20 mouse cellular contexts compared by ENCODE assay signal in the genomic region with DNA sequence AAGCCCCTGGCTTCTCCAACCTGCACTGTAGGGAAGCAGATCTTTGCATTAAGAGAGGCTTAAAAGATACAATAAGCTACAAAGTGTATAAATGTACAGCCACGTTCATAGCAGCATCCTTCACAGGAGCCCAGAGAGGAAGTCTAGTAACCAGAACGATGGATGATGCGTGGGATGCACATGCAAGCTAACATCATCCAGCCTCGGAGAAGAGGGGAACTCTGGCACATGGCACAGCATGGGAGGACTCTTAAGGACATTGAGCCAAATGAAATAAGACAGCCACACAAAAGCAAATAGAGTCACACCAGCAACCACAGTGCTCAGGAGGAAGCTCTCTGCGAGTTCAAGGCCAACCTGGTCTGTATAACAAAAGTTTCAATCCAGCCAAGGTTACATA. TPM values are rescaled to one million over a fixed set of nuclear protein-coding genes. Genes with fewer than 3 reads are reported as not detected.
"Had no signal": no experiment of that assay in that cellular context is flagged by ENCODE, and none has a peak within 500 bp of the region (broad histone marks: within the 10 kb centered on the region; RNA-seq: fewer than 3 reads in every experiment).

No protein-coding gene starts in this region.

- H3K36me3 ChIP-seq: limb, embryonic 13.5 days; liver, embryonic 15.5 days; midbrain, embryonic 12.5 days; midbrain, embryonic 15.5 days; neural tube, embryonic 12.5 days; neural tube, embryonic 15.5 days; stomach, embryonic 15.5 days had no signal

- H3K9me3 ChIP-seq: limb, embryonic 10.5 days; limb, embryonic 13.5 days; liver, embryonic 12.5 days; liver, embryonic 15.5 days; midbrain, embryonic 12.5 days; midbrain, embryonic 15.5 days; neural tube, embryonic 12.5 days; neural tube, embryonic 15.5 days; stomach, embryonic 15.5 days had no signal

- ATAC-seq: inflammation-experienced regulatory T-cells, adult 6 months; intestine, embryonic 16.5 days; liver, embryonic 12.5 days; midbrain, embryonic 15.5 days had no signal

- H3K27me3 ChIP-seq: limb, embryonic 13.5 days; liver, embryonic 12.5 days; liver, embryonic 15.5 days; midbrain, embryonic 15.5 days; neural tube, embryonic 15.5 days; stomach, embryonic 15.5 days had no signal

- H3K27ac ChIP-seq: limb, embryonic 10.5 days; limb, embryonic 13.5 days; liver, embryonic 12.5 days; liver, embryonic 15.5 days; macrophage; midbrain, embryonic 12.5 days; midbrain, embryonic 15.5 days; neural tube, embryonic 12.5 days; neural tube, embryonic 15.5 days; stomach, embryonic 15.5 days had no signal

- H3K9ac ChIP-seq: limb, embryonic 13.5 days; liver, embryonic 12.5 days; liver, embryonic 15.5 days; midbrain, embryonic 12.5 days; midbrain, embryonic 15.5 days; neural tube, embryonic 12.5 days; neural tube, embryonic 15.5 days; stomach, embryonic 15.5 days had no signal

- DNase-seq: kidney, adult 18-20 months; kidney, adult 9 months; kidney, postnatal 14 days; kidney, postnatal 4 days; liver; lung, adult 2 months; spleen, adult 18-20 months; thymus, postnatal 25 days had no signal

- H3K4me1 ChIP-seq: liver, embryonic 12.5 days; liver, embryonic 15.5 days; midbrain, embryonic 15.5 days; neural tube, embryonic 15.5 days; stomach, embryonic 15.5 days had no signal

- H3K4me3 ChIP-seq: limb, embryonic 10.5 days; limb, embryonic 13.5 days; liver, embryonic 12.5 days; liver, embryonic 15.5 days; midbrain, embryonic 12.5 days; midbrain, embryonic 15.5 days; neural tube, embryonic 12.5 days; neural tube, embryonic 15.5 days; stomach, embryonic 15.5 days had no signal

- H3K4me2 ChIP-seq: limb, embryonic 13.5 days; liver, embryonic 12.5 days; liver, embryonic 15.5 days; midbrain, embryonic 12.5 days; midbrain, embryonic 15.5 days; neural tube, embryonic 12.5 days; neural tube, embryonic 15.5 days; stomach, embryonic 15.5 days had no signal

RNA-seq across cellular contexts. Expression of gene Slit1, which starts 15.8 kb away (rescaled TPM):
- polyA plus RNA-seq: inflammation-experienced regulatory T-cells, adult 6 months had no signal
